Mouse (Mus musculus): ENCODE results near the gene Hspb6. TPM values are rescaled to one million over a fixed set of nuclear protein-coding genes. Genes with fewer than 3 reads are reported as not detected.

Hspb6 gene
- polyA plus RNA-seq, 1 experiment: 8.4 TPM

DNA sequence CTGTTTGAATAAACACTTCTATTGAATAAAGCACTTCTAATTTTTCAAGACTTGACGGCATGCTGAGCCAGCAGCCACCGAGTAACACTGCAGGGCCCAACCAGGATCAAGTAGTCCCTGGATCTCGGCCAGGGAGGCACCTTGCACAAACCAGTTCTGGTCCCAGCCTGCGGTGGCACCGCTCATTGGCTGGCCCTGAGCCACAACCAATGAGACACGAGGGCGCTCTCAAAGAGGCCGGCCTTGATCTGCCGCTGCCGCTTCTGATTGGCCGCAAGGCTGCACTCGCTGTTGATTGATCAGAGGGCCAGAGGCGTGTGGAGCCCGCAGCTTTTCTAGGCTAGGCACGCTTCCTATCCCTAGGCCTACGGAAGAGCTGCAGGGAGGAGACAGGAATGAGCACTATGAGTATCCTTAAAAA lies 48.0 kb downstream of the Hspb6 start:
- TF ChIP-seq POLR2A (IDR thresholded peaks at IDR 0.05; ENCODE audit: borderline replicate concordance, extremely low read depth, insufficient read depth, insufficient read length, poor library complexity, severe bottlenecking): no peak
- no peak for TF ChIP-seq CTCF (IDR thresholded peaks at IDR 0.05; ENCODE audit: borderline replicate concordance, extremely low read depth, insufficient read depth, insufficient read length)
- peak; percentile 99 for DNase-seq (ENCODE audit: low read depth)

DNA sequence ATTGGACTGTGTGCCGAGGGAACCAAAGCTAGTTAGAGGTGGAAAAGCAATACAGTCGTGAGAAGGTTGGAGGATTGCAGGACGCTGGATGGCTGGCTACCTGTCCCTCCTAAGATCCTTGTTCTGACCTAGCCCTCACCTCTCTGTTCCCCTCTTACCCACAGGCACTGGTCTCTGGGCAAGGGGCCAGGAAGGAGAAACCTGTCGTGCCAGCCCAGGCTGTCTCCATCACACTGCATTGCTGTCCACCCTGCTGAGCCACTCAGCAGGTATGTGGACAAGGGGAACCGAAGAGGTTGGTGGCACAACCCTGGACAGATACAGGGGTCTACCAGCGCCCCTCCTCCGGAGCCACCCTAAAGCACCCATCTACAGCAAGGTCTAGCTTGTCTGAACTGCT lies 48.7 kb downstream of the Hspb6 start:
- TF ChIP-seq CTCF (IDR thresholded peaks at IDR 0.05; ENCODE audit: borderline replicate concordance, extremely low read depth, insufficient read depth, insufficient read length) (no peak), POLR2A (IDR thresholded peaks at IDR 0.05; ENCODE audit: borderline replicate concordance, extremely low read depth, insufficient read depth, insufficient read length, poor library complexity, severe bottlenecking) (no peak)
- DNase-seq (ENCODE audit: low read depth): no peak

DNA sequence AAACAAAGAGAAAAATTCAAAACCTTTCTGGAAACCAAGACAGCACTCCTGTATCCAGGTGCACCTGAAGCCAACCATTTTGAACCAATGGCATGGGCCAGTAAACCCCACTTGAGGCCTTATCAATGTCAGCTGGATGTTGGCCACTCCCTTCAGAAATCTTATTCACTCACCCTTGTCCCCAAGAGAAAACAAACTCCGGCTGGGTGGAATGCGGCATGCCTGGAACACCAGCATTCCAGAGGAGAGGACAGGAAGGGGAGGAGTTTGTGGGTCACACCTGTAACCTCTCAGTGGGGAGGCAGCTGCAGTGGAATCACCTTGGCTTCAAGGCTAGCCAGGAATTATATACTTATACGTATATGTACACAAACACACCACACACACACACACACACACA lies 50.6 kb downstream of the Hspb6 start:
- DNase-seq (ENCODE audit: low read depth): no peak
- TF ChIP-seq CTCF (IDR thresholded peaks at IDR 0.05; ENCODE audit: borderline replicate concordance, extremely low read depth, insufficient read depth, insufficient read length) (no peak), POLR2A (IDR thresholded peaks at IDR 0.05; ENCODE audit: borderline replicate concordance, extremely low read depth, insufficient read depth, insufficient read length, poor library complexity, severe bottlenecking) (no peak)

DNA sequence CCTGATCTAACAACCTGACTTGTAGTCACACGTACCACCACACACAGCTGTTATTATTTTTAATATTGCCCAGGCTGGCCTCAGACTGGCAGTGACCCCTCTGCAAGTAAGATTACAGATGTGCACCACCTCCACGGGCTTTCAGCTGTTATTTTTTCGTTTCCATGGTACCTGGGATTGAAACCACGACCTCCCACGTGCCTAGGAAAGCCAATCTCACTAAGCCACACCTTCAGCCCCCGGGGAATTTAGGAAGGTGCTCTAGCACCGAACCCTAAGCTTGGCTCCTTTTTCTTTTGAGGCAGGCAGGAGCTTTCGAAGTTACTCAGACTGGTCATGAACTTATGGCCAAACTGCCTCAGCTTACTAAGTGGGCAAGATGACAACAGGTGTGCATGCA lies 52.4 kb downstream of the Hspb6 start:
- TF ChIP-seq CTCF (IDR thresholded peaks at IDR 0.05; ENCODE audit: borderline replicate concordance, extremely low read depth, insufficient read depth, insufficient read length) (no peak), POLR2A (IDR thresholded peaks at IDR 0.05; ENCODE audit: borderline replicate concordance, extremely low read depth, insufficient read depth, insufficient read length, poor library complexity, severe bottlenecking) (no peak)
- no peak for DNase-seq (ENCODE audit: low read depth)

DNA sequence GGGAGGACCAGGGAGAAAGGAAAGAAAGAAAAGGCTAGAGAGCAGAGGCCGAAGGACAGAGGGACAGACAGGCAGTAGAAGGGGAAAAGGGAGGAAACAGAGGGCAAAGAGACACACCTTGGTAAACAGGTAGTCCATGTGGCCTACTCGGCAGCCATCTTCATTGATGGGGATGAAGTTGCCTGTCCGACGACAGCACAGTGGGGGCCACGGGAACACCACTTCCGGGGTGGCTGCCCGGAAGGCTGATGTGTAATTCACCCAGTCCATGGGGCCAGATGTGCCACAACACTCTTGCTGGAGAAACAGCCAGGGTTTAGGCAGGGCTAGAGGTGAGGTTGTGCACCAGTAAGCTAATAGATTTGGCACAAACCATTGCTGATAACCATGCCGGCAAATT lies 53.0 kb downstream of the Hspb6 start:
- DNase-seq (ENCODE audit: low read depth): no peak
- TF ChIP-seq POLR2A (IDR thresholded peaks at IDR 0.05; ENCODE audit: borderline replicate concordance, extremely low read depth, insufficient read depth, insufficient read length, poor library complexity, severe bottlenecking) (no peak), CTCF (IDR thresholded peaks at IDR 0.05; ENCODE audit: borderline replicate concordance, extremely low read depth, insufficient read depth, insufficient read length) (no peak)

Other genes with a start within 250 kb of the Hspb6 start
- gene Alkbh6, start 243.5 kb upstream of the Hspb6 start, polyA plus RNA-seq (2012; rRNA removed): 131 and 198 TPM in 2 replicates
- 28.5 and 36.3 TPM in 2 replicates for gene Syne4, start 237.4 kb upstream of the Hspb6 start, polyA plus RNA-seq (2012; rRNA removed)
- gene E130208F15Rik, start 230.4 kb upstream of the Hspb6 start, polyA plus RNA-seq (2012; rRNA removed): 0.36 and 0.37 TPM in 2 replicates
- gene Sdhaf1, start 228.3 kb upstream of the Hspb6 start, polyA plus RNA-seq (2012; rRNA removed): 17.6 and 24.7 TPM in 2 replicates
- 29.1 and 39.2 TPM in 2 replicates for gene Lrfn3, start 189.4 kb upstream of the Hspb6 start, polyA plus RNA-seq (2012; rRNA removed)
- 21.7 and 27.8 TPM in 2 replicates for gene Tyrobp, start 138.4 kb upstream of the Hspb6 start, polyA plus RNA-seq (2012; rRNA removed)
- 0.90 and 1.4 TPM in 2 replicates for gene Hcst, start 132.3 kb upstream of the Hspb6 start, polyA plus RNA-seq (2012; rRNA removed)
- gene Nfkbid, start 130.4 kb upstream of the Hspb6 start, polyA plus RNA-seq (2012; rRNA removed): 2.3 and 3.6 TPM in 2 replicates
- gene Aplp1, start 106.6 kb upstream of the Hspb6 start, polyA plus RNA-seq (2012; rRNA removed): 571 and 616 TPM in 2 replicates
- gene Kirrel2, start 94.5 kb upstream of the Hspb6 start, polyA plus RNA-seq (2012; rRNA removed): 0.85 and 3.3 TPM in 2 replicates
- 1.2 and 3.2 TPM in 2 replicates for gene Nphs1, start 93.9 kb upstream of the Hspb6 start, polyA plus RNA-seq (2012; rRNA removed)
- gene Prodh2, start 58.6 kb upstream of the Hspb6 start, polyA plus RNA-seq (2012; rRNA removed): 0.05 and 0.26 TPM in 2 replicates
- gene Arhgap33, start 17.1 kb upstream of the Hspb6 start, polyA plus RNA-seq (2012; rRNA removed): 241 and 276 TPM in 2 replicates
- 24.1 and 27.9 TPM in 2 replicates for gene Proser3, start 121 bp downstream of the Hspb6 start, polyA plus RNA-seq (2012; rRNA removed)
- 45.1 and 53.9 TPM in 2 replicates for gene Lin37, start 7.7 kb downstream of the Hspb6 start, polyA plus RNA-seq (2012; rRNA removed)
- gene U2af1l4, start 11.1 kb downstream of the Hspb6 start, polyA plus RNA-seq (2012; rRNA removed): 69.3 and 95.4 TPM in 2 replicates
- gene Gm49396, start 11.2 kb downstream of the Hspb6 start, polyA plus RNA-seq (2012; rRNA removed): 4.9 and 8.7 TPM in 2 replicates
- gene Psenen, start 11.4 kb downstream of the Hspb6 start, polyA plus RNA-seq (2012; rRNA removed): 102 and 154 TPM in 2 replicates
- gene Igflr1, start 13.2 kb downstream of the Hspb6 start, polyA plus RNA-seq (2012; rRNA removed): 6.5 and 8.7 TPM in 2 replicates
- gene Kmt2b, start 36.5 kb downstream of the Hspb6 start, polyA plus RNA-seq (2012; rRNA removed): 69.7 and 72.2 TPM in 2 replicates
- 0.37 and 0.47 TPM in 2 replicates for gene Zbtb32, start 46.7 kb downstream of the Hspb6 start, polyA plus RNA-seq (2012; rRNA removed)
- 2.7 and 3.9 TPM in 2 replicates for gene Upk1a, start 60.7 kb downstream of the Hspb6 start, polyA plus RNA-seq (2012; rRNA removed)
- gene Cox6b1, start 74.0 kb downstream of the Hspb6 start, polyA plus RNA-seq (2012; rRNA removed): 823 and 962 TPM in 2 replicates
- not detected in 2 replicates for gene Etv2, start 83.7 kb downstream of the Hspb6 start, polyA plus RNA-seq (2012; rRNA removed)
- gene Rbm42, start 98.1 kb downstream of the Hspb6 start, polyA plus RNA-seq (2012; rRNA removed): 91.6 and 103 TPM in 2 replicates
- gene Haus5, start 112.8 kb downstream of the Hspb6 start, polyA plus RNA-seq (2012; rRNA removed): 21.9 and 36.6 TPM in 2 replicates
- not detected in 2 replicates for gene Pmis2, start 119.4 kb downstream of the Hspb6 start, polyA plus RNA-seq (2012; rRNA removed)
- 0.32 TPM in 1 of 2 replicates, not detected in the other for gene 2200002J24Rik, start 146.7 kb downstream of the Hspb6 start, polyA plus RNA-seq (2012; rRNA removed)
- gene Atp4a, start 160.0 kb downstream of the Hspb6 start, polyA plus RNA-seq (2012; rRNA removed): 1.7 and 2.4 TPM in 2 replicates
- 187 and 251 TPM in 2 replicates for gene Tmem147, start 177.4 kb downstream of the Hspb6 start, polyA plus RNA-seq (2012; rRNA removed)
- 0.50 TPM in 1 of 2 replicates, not detected in the other for gene Gapdhs, start 191.5 kb downstream of the Hspb6 start, polyA plus RNA-seq (2012; rRNA removed)
- gene Sbsn, start 199.3 kb downstream of the Hspb6 start, polyA plus RNA-seq (2012; rRNA removed): 5.1 and 8.8 TPM in 2 replicates
- gene Dmkn, start 211.6 kb downstream of the Hspb6 start, polyA plus RNA-seq (2012; rRNA removed): 3.5 and 14.2 TPM in 2 replicates
- gene Krtdap, start 235.7 kb downstream of the Hspb6 start, polyA plus RNA-seq (2012; rRNA removed): 5.6 and 30.7 TPM in 2 replicates

Measured in brain, embryonic 14.5 days (tissue).